Mouse (Mus musculus): ENCODE measurements at regions not wholly inside any gene's neighbourhood (a gene's known extent, or its start where the extent isn't known, plus 50 kb on each side); places are given as distances from the start of the nearest gene placed in this dataset.

- Histone ChIP-seq H3K4me2 (ENCODE audit: insufficient read depth, low read depth, poor library complexity, severe bottlenecking) (no peak overlapping the region), H3K4me3 (replicated peaks in 1 of 3; ENCODE audit: low read depth in 2 of 3, low read length in 2 of 3, poor library complexity in 1 of 3) (no peak overlapping the region), H3K4me1 (ENCODE audit: control insufficient read depth in 1 of 2, insufficient read depth in 2 of 2) (no peaks in the 10 kb centered on the region), H3K27ac (ENCODE audit: insufficient read depth, low read depth) (no peak overlapping the region), H3K9me3 (replicated peaks; ENCODE audit: low read length) (no peaks in the 10 kb centered on the region), H3K79me2 (replicated peaks; ENCODE audit: control insufficient read depth, extremely low read depth, insufficient read depth, poor library complexity, severe bottlenecking) (no peaks in the 10 kb centered on the region), H3K27me3 (replicated peaks) (no peaks in the 10 kb centered on the region), H3K9ac (ENCODE audit: insufficient read depth, low read depth) (no peak overlapping the region), H3K36me3 (replicated peaks in 1 of 2; ENCODE audit: control insufficient read depth in 1 of 2, insufficient read depth in 1 of 2, low read length in 1 of 2) (no peaks in the 10 kb centered on the region)
- no peak for TF ChIP-seq ZKSCAN1 (IDR thresholded peaks at IDR 0.05; ENCODE audit: borderline replicate concordance, low read depth, low read length)
- no peak for TF ChIP-seq MEF2A (IDR thresholded peaks at IDR 0.05; ENCODE audit: borderline replicate concordance, low read depth, low read length)
- no peak for TF ChIP-seq GABPA (IDR thresholded peaks at IDR 0.05; ENCODE audit: insufficient replicate concordance, low read depth, low read length)
- no peak for TF ChIP-seq ZMIZ1 (IDR thresholded peaks at IDR 0.05; ENCODE audit: low read depth, low read length)
- TF ChIP-seq BHLHE40 (IDR thresholded peaks at IDR 0.05; ENCODE audit: low read depth, low read length), result no peak
- TF ChIP-seq IRF4 (IDR thresholded peaks at IDR 0.05; ENCODE audit: low read depth, low read length), result no peak
- TF ChIP-seq HCFC1 (IDR thresholded peaks at IDR 0.05; ENCODE audit: low read depth, low read length), result no peak
- no peak for TF ChIP-seq EP300 (IDR thresholded peaks at IDR 0.05; ENCODE audit: low read length)
- TF ChIP-seq MYC (IDR thresholded peaks at IDR 0.05; ENCODE audit: low read depth, low read length), result no peak
- no peak for TF ChIP-seq POLR2AphosphoS2 (IDR thresholded peaks at IDR 0.05; ENCODE audit: low read depth, low read length)
- TF ChIP-seq RAD21 (IDR thresholded peaks at IDR 0.05; ENCODE audit: low read depth, low read length), result no peak
- no peak for TF ChIP-seq ZC3H11A (IDR thresholded peaks at IDR 0.05; ENCODE audit: low read depth, low read length)
- dilution Hi-C loops (cut with MboI; ENCODE audit: extremely low pct_ligation_motif_present, extremely low pct_unique_long_range_greater_than_20kb, low sequenced_read_pairs) (no loop called here), in situ Hi-C loops (cut with MboI; ENCODE audit: low pct_ligation_motif_present, low pct_unique_long_range_greater_than_20kb, low sequenced_read_pairs) (no loop called here)
- DNase-seq (ENCODE audit: extremely low read depth), result no peak
Measured at GRCm38 (mm10) chr1:33244691-33245090, 424.9 kb downstream of the Prim2 start.

GRCm38 (mm10) chr1:33222997-33223396, 446.6 kb downstream of the Prim2 start:
- in situ Hi-C loops (cut with MboI; ENCODE audit: low pct_ligation_motif_present, low pct_unique_long_range_greater_than_20kb, low sequenced_read_pairs), result no loop called here
- TF ChIP-seq IRF4 (IDR thresholded peaks at IDR 0.05; ENCODE audit: low read depth, low read length), result no peak
- no peak for TF ChIP-seq JUND (conservative IDR thresholded peaks at IDR 0.05; ENCODE audit: low read depth, low read length)
- no peak for TF ChIP-seq RCOR1 (conservative IDR thresholded peaks at IDR 0.05; ENCODE audit: low read depth, low read length)
- TF ChIP-seq ZKSCAN1 (IDR thresholded peaks at IDR 0.05; ENCODE audit: borderline replicate concordance, low read depth, low read length), result no peak
- no peak for TF ChIP-seq GABPA (IDR thresholded peaks at IDR 0.05; ENCODE audit: insufficient replicate concordance, low read depth, low read length)
- TF ChIP-seq EP300 (IDR thresholded peaks at IDR 0.05; ENCODE audit: low read length), result no peak
- no peak for TF ChIP-seq MYC (IDR thresholded peaks at IDR 0.05; ENCODE audit: low read depth, low read length)
- TF ChIP-seq ZMIZ1 (IDR thresholded peaks at IDR 0.05; ENCODE audit: low read depth, low read length), result no peak
- no peak for TF ChIP-seq KAT2A (IDR thresholded peaks at IDR 0.05; ENCODE audit: insufficient replicate concordance, low read length)
- TF ChIP-seq ETS1 (conservative IDR thresholded peaks at IDR 0.05; ENCODE audit: low read depth, low read length), result no peak
- no peak for TF ChIP-seq ZC3H11A (IDR thresholded peaks at IDR 0.05; ENCODE audit: low read depth, low read length)
- DNase-seq (ENCODE audit: extremely low read depth), result no peak
- Histone ChIP-seq H3K27ac (ENCODE audit: insufficient read depth, low read depth) (no peak overlapping the region), H3K4me1 (ENCODE audit: control insufficient read depth in 1 of 2, insufficient read depth in 2 of 2) (no peaks in the 10 kb centered on the region), H3K36me3 (replicated peaks in 1 of 2; ENCODE audit: control insufficient read depth in 1 of 2, insufficient read depth in 1 of 2, low read length in 1 of 2) (no peaks in the 10 kb centered on the region), H3K4me3 (replicated peaks in 1 of 3; ENCODE audit: low read depth in 2 of 3, low read length in 2 of 3, poor library complexity in 1 of 3) (no peak overlapping the region), H3K79me2 (replicated peaks; ENCODE audit: control insufficient read depth, extremely low read depth, insufficient read depth, poor library complexity, severe bottlenecking) (no peaks in the 10 kb centered on the region), H3K9me3 (replicated peaks; ENCODE audit: low read length) (no peaks in the 10 kb centered on the region), H3K27me3 (replicated peaks) (no peaks in the 10 kb centered on the region), H3K9ac (ENCODE audit: insufficient read depth, low read depth) (no peak overlapping the region), H3K4me2 (ENCODE audit: insufficient read depth, low read depth, poor library complexity, severe bottlenecking) (no peak overlapping the region)
- dilution Hi-C loops (cut with MboI; ENCODE audit: extremely low pct_ligation_motif_present, extremely low pct_unique_long_range_greater_than_20kb, low sequenced_read_pairs), result no loop called here
